Mouse (Mus musculus) T-cell, adult 2 months (primary cell): ENCODE results near the gene Slc39a10.
"Not testable (repeated sequence)": the region's sequence is repeated elsewhere in the genome, so short reads cannot be mapped to it uniquely, and the experiment has no call there.

Experiments used
- DNase-seq: peaks from one replicate; pipeline ENCODE4 v3.0.0; 2022; ENCODE audit warnings: low spot score

Slc39a10 gene

GRCm38 (mm10) chr1:46864175-46864885 is 28.3 kb downstream of the Slc39a10 start:
- DNase-seq = peak; percentile 28

DNA sequence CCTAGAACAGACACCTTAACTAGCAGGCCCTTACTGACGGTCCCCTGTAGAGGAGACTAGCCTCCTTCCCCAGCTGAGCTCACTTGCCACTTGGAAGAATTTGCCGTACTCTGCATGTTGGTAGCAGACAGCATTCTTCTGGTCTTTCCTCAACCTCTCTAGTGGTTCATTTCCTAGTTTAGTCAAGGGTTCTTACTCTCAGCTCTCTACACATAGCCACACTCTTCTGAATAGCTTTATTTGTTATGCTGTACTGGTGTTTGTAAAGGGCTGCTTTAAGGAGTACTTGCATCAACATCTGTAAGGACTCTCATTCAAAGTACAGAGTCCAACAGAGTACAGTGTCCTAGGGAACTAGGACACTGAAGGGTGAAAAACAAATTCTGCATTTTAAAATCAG is 29.2 kb downstream of the Slc39a10 start:
- DNase-seq = no peak

DNA sequence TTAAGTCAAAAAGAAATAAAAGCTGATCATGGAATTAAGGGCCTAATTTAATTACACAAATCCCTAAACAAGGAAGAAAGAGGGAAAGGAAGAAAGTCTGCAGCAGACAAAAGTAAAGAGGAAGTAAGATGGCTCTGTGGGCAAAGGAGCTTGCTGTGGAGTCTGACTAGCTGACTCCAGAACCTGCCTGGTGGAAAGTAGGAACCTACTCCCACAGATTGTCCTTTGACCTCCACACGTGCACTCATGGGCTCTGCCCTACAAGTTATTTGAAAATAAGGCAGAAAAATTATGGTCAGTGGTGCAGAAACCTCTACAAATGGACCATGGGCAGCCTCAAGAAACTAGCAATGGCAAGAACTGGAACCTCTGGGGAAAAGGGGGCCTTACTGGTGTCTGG is 32.6 kb downstream of the Slc39a10 start:
- DNase-seq = no peak

DNA sequence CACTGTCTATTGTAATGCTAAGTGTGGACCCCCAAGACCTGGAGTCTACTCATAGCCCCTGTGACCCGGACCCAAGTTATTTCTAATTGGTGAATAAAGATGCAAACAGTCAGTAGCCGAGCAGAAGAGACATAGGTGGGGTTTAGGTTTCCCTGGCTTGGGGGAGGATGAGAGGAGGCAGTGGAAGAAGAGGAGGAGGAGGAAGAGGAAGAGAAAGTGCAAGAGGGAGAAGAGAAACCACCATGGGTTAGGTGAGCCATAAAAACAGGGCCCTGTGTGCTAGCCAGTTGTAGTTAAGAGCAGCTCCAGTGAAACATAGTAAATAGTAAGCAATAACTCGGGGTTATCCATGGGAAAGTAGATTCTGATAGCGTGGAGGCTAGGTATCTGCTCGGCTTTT is 34.1 kb downstream of the Slc39a10 start:
- no peak for DNase-seq

DNA sequence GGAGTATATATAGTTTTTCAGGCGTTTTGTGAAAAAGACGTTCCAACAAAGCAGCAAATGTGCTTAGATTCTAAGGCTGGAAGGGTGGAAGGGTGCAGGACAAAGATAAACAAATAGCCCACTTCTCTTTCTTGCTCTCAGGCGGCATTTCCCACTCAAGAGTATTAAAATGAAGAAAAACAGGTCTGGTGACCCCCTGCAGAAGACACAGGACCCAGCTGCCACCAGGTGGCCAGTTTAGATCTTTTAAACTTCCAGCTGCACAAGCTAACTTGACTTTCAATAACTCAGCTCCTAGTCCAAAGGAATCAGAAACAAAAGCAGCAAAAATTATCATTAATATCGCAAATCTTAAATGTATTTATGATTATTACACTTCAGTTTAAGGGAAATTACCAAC is 36.2 kb downstream of the Slc39a10 start:
- no peak for DNase-seq

- DNase-seq = no peak
Observed at GRCm38 (mm10) chr1:46854036-46854900, 38.4 kb downstream of the Slc39a10 start.

GRCm38 (mm10) chr1:46853317-46854035 is 39.2 kb downstream of the Slc39a10 start:
- DNase-seq = peak; percentile 98

GRCm38 (mm10) chr1:46852600-46853272 is 39.9 kb downstream of the Slc39a10 start:
- DNase-seq = peak; percentile 75

GRCm38 (mm10) chr1:46852216-46852599 is 40.4 kb downstream of the Slc39a10 start:
- DNase-seq = no peak

DNA sequence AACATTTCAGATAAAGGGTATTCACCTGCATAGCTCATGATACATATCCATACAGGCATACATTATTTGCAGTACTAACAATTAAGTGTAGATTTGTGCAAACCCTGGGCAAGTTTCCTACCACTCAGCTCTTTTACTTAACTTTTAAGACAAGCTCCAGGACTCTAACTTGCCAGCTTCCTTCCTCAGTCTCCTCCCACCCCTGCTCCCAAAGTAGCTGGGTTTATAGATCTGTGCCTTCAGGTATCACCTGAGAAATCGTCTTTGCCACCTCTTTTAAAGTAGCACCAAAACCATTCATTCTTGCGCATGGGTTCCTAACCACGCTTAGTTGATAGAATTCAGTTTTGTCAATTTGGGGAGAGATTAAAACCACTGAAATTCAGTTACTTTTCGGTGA is 41.1 kb downstream of the Slc39a10 start:
- peak; percentile 6 for DNase-seq

DNA sequence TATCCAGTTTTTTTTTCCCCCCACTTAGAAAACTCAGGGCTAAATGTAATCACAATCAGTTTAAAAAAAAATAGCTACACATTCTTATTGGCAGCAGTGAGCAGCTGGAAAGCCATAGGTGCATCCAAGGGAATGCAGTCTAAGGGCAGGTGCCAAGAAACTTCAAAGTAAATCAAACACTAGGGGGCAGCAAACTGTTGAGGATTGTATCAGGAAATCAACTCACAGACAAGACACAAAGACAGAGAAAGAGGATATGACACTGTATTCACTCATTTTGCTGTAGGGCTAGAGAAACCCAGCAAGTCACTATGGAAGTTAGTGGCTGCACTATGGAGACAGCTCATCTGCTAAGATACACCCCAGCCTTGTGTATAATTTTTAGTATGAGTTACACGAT is 42.9 kb downstream of the Slc39a10 start:
- DNase-seq = peak; percentile 74

DNA sequence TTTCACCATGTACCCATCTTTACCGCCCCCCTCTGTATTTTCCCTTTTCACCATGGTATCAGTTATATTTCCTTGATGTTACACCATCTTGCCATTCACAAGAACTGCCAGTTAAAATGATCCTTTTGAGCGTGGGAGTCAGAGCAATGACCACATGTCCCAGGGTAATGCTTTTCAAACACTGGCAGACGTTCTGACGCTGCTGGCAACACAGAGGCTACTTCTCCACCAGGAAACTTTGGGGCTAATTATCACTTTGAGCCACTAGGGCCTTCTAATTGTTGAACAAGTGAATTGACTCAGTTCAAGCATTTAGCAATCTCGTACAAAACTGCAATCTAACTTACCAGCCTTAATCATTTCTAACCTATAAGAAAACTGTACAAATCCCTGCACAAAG is 47.4 kb downstream of the Slc39a10 start:
- no peak for DNase-seq

DNA sequence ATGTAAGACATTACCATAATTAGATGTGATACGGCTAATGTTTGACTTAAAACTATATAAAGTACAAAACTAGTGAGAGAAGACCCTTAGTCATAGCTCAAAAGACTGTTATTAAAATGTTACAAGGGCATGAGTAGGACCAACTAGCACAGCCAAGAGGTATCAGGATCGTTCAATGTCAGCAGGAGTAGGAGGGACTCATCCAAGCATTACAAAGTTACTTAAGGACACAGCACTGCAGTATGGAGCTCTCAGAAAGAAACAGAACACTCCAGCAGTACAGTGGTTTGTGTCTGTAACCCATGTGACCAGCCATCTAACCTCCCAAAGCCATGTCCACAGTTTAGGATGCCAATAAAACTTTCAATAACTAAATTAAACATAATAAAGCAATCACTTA is 48.4 kb downstream of the Slc39a10 start:
- no peak for DNase-seq

- no peak for DNase-seq
Observed at GRCm38 (mm10) chr1:46843406-46843805, 49.2 kb downstream of the Slc39a10 start.

DNA sequence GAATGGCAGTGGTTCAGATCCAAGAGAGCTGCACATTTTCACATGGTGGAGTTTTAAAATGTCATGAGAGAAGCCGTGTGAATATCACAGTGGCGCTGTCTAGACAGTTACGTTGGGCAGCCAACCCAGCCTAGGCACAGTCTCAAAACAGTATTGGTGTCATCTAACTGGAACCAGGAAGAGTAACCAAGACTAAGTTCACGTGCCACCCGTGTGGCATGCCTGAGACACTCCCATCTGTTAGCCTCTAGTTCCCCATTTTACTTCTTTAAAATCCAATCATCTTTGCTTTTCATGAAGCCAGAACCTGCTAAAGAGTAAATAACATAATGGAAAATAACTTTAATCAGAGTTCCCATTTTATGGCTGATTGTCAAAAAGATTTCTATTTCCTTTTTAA is 60.7 kb downstream of the Slc39a10 start:
- DNase-seq = no peak

DNA sequence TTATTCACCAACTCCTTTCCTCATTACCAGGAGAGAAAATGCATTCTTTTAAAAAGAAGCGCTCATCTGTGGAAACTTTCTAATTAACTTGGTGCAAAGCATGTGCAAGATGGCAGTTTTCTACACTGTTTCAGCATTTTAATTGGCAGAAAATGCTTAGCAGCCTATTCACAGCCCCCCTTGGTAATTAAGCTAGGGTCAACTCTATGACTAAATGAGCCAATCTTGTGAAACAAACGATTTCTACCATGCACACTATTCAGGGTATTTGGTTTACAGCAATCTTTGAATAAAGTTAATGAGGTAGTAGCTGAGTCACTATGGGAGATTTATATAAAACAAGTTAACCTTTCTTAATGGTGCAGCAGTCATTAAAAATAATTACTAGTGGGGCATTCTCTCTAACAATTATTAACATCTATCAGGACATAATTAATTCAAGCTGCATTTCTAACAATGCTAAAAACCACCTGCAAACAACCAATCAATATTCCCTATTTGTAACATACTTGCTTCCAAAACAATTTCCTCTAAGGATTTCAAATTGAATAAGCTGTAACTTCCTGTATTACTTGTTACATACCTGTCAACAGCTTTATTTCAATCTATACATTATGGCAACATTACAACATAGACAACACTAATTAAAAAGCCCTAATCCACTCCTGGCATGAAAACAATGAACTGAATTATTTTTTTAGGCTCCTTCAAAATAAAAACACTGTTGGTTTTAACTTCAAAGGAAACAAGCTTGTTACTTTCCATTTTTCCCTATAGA is 62.4 kb downstream of the Slc39a10 start:
- no peak for DNase-seq

GRCm38 (mm10) chr1:46822256-46822972 is 70.2 kb downstream of the Slc39a10 start:
- no peak for DNase-seq

DNA sequence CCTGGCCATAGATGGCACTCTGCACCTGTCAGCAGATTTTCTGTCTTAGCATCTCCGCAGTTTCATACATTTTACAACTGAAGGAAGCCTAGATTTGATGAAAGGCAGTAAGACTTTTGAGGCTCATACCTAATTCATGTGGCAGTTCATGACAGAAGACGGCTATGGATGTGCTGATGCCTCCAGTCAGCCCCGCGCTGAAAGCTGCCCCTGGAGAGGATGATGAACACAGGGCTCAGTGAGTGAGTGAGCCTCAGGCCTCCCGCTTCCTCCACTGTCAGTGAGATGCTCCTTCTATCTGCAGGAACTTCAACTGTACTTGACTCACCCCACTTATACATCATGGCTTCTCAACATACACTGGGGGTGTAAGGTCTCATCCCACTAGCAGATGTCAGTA is 74.7 kb downstream of the Slc39a10 start:
- no peak for DNase-seq

DNA sequence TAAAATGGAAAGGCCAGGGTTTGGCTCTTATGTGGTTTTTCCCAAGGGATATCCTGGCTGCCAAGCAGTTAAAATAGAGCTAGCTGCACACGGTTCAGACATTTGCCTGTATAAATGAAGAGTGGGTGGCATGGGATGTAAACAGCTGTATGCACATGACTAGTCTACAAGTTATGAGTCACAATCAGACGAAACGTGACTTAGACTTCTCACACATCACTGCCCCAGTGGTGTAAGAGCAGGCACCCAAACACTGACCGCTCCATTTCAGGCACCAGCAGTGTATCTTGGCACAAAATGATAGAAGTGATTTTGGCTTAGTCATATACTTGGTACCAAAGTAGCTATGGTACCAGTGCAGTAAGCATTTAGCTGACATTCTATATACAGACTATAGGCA is 84.0 kb downstream of the Slc39a10 start:
- not testable (repeated sequence) for DNase-seq

- no peak for DNase-seq
Observed at GRCm38 (mm10) chr1:46805074-46805473, 87.6 kb downstream of the Slc39a10 start.

DNA sequence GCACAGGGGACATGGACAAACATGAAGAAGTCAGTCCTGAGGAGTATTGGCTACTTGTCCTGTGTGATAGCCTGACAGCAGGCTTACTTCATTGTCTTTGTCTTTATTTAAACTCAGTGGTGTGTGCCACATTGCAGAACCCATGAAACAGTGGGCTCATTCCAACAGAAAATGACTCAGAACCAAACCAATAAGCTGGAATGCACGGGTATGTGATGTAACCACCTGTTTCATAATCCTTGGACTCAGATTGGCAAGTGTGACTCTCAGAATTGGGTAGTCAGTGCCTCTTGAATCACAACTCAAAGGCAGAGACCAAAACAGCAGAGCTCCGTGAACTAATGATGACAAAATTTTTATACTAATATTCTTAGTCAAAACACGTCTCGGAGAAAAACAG is 110.4 kb downstream of the Slc39a10 start:
- DNase-seq = not testable (repeated sequence)
